Mouse (Mus musculus) kidney, adult 2 months (tissue): ENCODE measurements around the gene March1.

Experiments
- CTCF ChIP-seq: fragments of 200-500 bp; conservative IDR thresholded peaks from 2 replicates; pipeline ENCODE4 v1.5.1; 2011; ENCODE audit warnings: low read depth, mild to moderate bottlenecking, control low read depth, low read length, moderate library complexity, mixed read lengths; ENCODE audit not compliant: insufficient read depth, insufficient read length
- POLR2A ChIP-seq: fragments of 200-500 bp; IDR thresholded peaks from one replicate; pipeline ENCODE4 v1.6.1; 2011; ENCODE audit warnings: low read depth, low read length, control low read depth

DNA sequence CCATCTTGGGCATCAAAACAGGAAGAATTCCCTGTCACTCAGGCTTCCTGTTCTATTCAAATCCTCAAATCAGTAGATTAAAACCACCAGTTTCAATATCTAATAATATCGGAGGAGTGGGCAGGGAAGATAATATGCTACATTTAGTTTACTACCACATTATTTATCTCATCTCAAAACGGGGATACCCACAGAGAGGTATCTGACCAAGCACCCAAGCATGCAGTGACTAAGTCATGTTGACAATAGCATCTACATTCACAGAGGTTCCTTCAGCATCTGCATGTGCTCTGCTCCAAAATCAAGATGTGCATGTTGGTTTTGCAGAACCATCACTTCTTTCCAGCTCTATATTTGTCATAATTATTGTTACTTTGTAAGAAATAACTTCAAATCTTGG lies 364.3 kb downstream of the March1 start:
- TF ChIP-seq POLR2A (no peak), CTCF (no peak)
